15 mouse cellular contexts compared by ENCODE assay signal in genomic region chr1:113823493-113823892, GRCm38 (mm10).
A peak's percentile ranks its signal among the peaks of the same experiment; 100 is the strongest.
DNase-seq lines count a peak whose midpoint lies in the region; ATAC-seq and TF ChIP-seq lines count a peak whose summit lies in the region.
"Had no signal": no experiment of that assay in that cellular context is flagged by ENCODE, and none has a peak within 500 bp of the region (broad histone marks: within the 10 kb centered on the region; RNA-seq: fewer than 3 reads in every experiment).

No protein-coding gene starts in this region.

- peak; percentile 73 for DNase-seq in hindbrain, postnatal 0 days (ENCODE audit: low spot score)
- DNase-seq in hindbrain, embryonic 10.5 days (ENCODE audit: low spot score): no peak
- no peak for DNase-seq in midbrain, embryonic 11.5 days (ENCODE audit: low spot score, missing footprints)
- peak; percentile 70 for DNase-seq in midbrain, postnatal 0 days (ENCODE audit: low spot score)
- no peak for DNase-seq in spleen, postnatal 14 days (ENCODE audit: low spot score in 2 of 2)
- DNase-seq: cerebellum, adult 18-20 months; thymus, postnatal 36 days had no signal

- H3K36me3 ChIP-seq in hindbrain, postnatal 0 days (ENCODE audit: insufficient read depth, low read length): no peaks in the 10 kb centered on the region
- H3K36me3 ChIP-seq in hindbrain, embryonic 10.5 days: no peaks in the 10 kb centered on the region
- H3K36me3 ChIP-seq in midbrain, embryonic 13.5 days: no peaks in the 10 kb centered on the region
- no peaks in the 10 kb centered on the region for H3K36me3 ChIP-seq in midbrain, embryonic 11.5 days (ENCODE audit: control insufficient read depth, insufficient read depth, low read length)
- no peaks in the 10 kb centered on the region for H3K36me3 ChIP-seq in forebrain, embryonic 12.5 days (replicated peaks)
- H3K36me3 ChIP-seq in midbrain, postnatal 0 days (ENCODE audit: insufficient read depth, low read length): no peaks in the 10 kb centered on the region
- H3K36me3 ChIP-seq: limb, embryonic 15.5 days; lung, embryonic 15.5 days had no signal

- no peak overlapping the region for H3K27ac ChIP-seq in hindbrain, postnatal 0 days
- no peak overlapping the region for H3K27ac ChIP-seq in hindbrain, embryonic 10.5 days
- H3K27ac ChIP-seq in midbrain, embryonic 13.5 days: no peak overlapping the region
- no peak overlapping the region for H3K27ac ChIP-seq in midbrain, embryonic 11.5 days (ENCODE audit: low read depth, low read length)
- H3K27ac ChIP-seq in forebrain, embryonic 12.5 days: no peak overlapping the region
- H3K27ac ChIP-seq in midbrain, postnatal 0 days (ENCODE audit: low read depth, low read length): no peak overlapping the region
- H3K27ac ChIP-seq: limb, embryonic 15.5 days; lung, embryonic 15.5 days had no signal

- no peak for TF ChIP-seq CTCF in hindbrain, postnatal 0 days (IDR thresholded peaks at IDR 0.05; ENCODE audit: low read depth)
- no peak for TF ChIP-seq CTCF in midbrain, postnatal 0 days (IDR thresholded peaks at IDR 0.05)

- ATAC-seq in hindbrain, postnatal 0 days: peak; percentile 63
- ATAC-seq in midbrain, embryonic 13.5 days: peak; percentile 83
- no peak for ATAC-seq in midbrain, embryonic 11.5 days (ENCODE audit: low FRiP score)
- peak; percentile 61; the same call in 1 of the 2 replicates for ATAC-seq in forebrain, embryonic 12.5 days (ENCODE audit: low FRiP score)
- ATAC-seq in midbrain, postnatal 0 days (ENCODE audit: low FRiP score): no peak
- ATAC-seq in CD4-positive, CD25-positive, alpha-beta regulatory T cell, adult 4 months: no peak
- ATAC-seq: hindbrain, embryonic 16.5 days had no signal

- no peak overlapping the region for H3K4me2 ChIP-seq in hindbrain, postnatal 0 days (ENCODE audit: low read depth, low read length)
- H3K4me2 ChIP-seq in midbrain, embryonic 13.5 days (replicated peaks): no peak overlapping the region
- H3K4me2 ChIP-seq in midbrain, embryonic 11.5 days: no peak overlapping the region
- no peak overlapping the region for H3K4me2 ChIP-seq in forebrain, embryonic 12.5 days
- no peak overlapping the region for H3K4me2 ChIP-seq in midbrain, postnatal 0 days (ENCODE audit: low read depth, low read length, poor library complexity, severe bottlenecking)
- H3K4me2 ChIP-seq: limb, embryonic 15.5 days; lung, embryonic 15.5 days had no signal

- no peaks in the 10 kb centered on the region for H3K4me1 ChIP-seq in hindbrain, postnatal 0 days (ENCODE audit: insufficient read depth, low read length)
- H3K4me1 ChIP-seq in hindbrain, embryonic 10.5 days (replicated peaks): no peaks in the 10 kb centered on the region
- no peaks in the 10 kb centered on the region for H3K4me1 ChIP-seq in midbrain, embryonic 13.5 days (replicated peaks)
- H3K4me1 ChIP-seq in midbrain, embryonic 11.5 days (ENCODE audit: control insufficient read depth, insufficient read depth, low read length): no peaks in the 10 kb centered on the region
- no peaks in the 10 kb centered on the region for H3K4me1 ChIP-seq in forebrain, embryonic 12.5 days
- no peaks in the 10 kb centered on the region for H3K4me1 ChIP-seq in midbrain, postnatal 0 days (ENCODE audit: insufficient read depth, low read length)
- H3K4me1 ChIP-seq: limb, embryonic 15.5 days; lung, embryonic 15.5 days; megakaryocyte, embryonic 14.5 days had no signal

- no peaks in the 10 kb centered on the region for H3K9me3 ChIP-seq in hindbrain, postnatal 0 days (ENCODE audit: low read length)
- H3K9me3 ChIP-seq in hindbrain, embryonic 10.5 days: no peaks in the 10 kb centered on the region
- H3K9me3 ChIP-seq in midbrain, embryonic 13.5 days: no peaks in the 10 kb centered on the region
- H3K9me3 ChIP-seq in midbrain, embryonic 11.5 days (ENCODE audit: control insufficient read depth, low read length): no peaks in the 10 kb centered on the region
- no peaks in the 10 kb centered on the region for H3K9me3 ChIP-seq in forebrain, embryonic 12.5 days
- no peaks in the 10 kb centered on the region for H3K9me3 ChIP-seq in midbrain, postnatal 0 days (ENCODE audit: low read length)
- H3K9me3 ChIP-seq: limb, embryonic 15.5 days; lung, embryonic 15.5 days had no signal

- H3K9ac ChIP-seq in hindbrain, postnatal 0 days (replicated peaks; ENCODE audit: low read length): no peak overlapping the region
- no peak overlapping the region for H3K9ac ChIP-seq in midbrain, embryonic 13.5 days (replicated peaks)
- no peak overlapping the region for H3K9ac ChIP-seq in midbrain, embryonic 11.5 days (ENCODE audit: low read length)
- no peak overlapping the region for H3K9ac ChIP-seq in forebrain, embryonic 12.5 days
- no peak overlapping the region for H3K9ac ChIP-seq in midbrain, postnatal 0 days (replicated peaks; ENCODE audit: low read length, poor library complexity, severe bottlenecking)
- H3K9ac ChIP-seq: limb, embryonic 15.5 days; lung, embryonic 15.5 days had no signal

- no peak overlapping the region for H3K4me3 ChIP-seq in hindbrain, postnatal 0 days (ENCODE audit: low read length)
- H3K4me3 ChIP-seq in hindbrain, embryonic 10.5 days: no peak overlapping the region
- no peak overlapping the region for H3K4me3 ChIP-seq in midbrain, embryonic 13.5 days (replicated peaks)
- H3K4me3 ChIP-seq in midbrain, embryonic 11.5 days (ENCODE audit: low read depth, low read length): no peak overlapping the region
- H3K4me3 ChIP-seq in forebrain, embryonic 12.5 days (replicated peaks): no peak overlapping the region
- H3K4me3 ChIP-seq in midbrain, postnatal 0 days (ENCODE audit: low read depth, low read length): no peak overlapping the region
- H3K4me3 ChIP-seq: limb, embryonic 15.5 days; lung, embryonic 15.5 days; megakaryocyte, embryonic 14.5 days had no signal

- no peaks in the 10 kb centered on the region for H3K27me3 ChIP-seq in hindbrain, postnatal 0 days (ENCODE audit: insufficient read depth, low read length)
- H3K27me3 ChIP-seq in hindbrain, embryonic 10.5 days (ENCODE audit: insufficient read depth, poor library complexity, severe bottlenecking): no peaks in the 10 kb centered on the region
- no peaks in the 10 kb centered on the region for H3K27me3 ChIP-seq in midbrain, embryonic 13.5 days
- H3K27me3 ChIP-seq in midbrain, embryonic 11.5 days (ENCODE audit: control insufficient read depth, insufficient read depth, low read length): no peaks in the 10 kb centered on the region
- no peaks in the 10 kb centered on the region for H3K27me3 ChIP-seq in forebrain, embryonic 12.5 days
- no peaks in the 10 kb centered on the region for H3K27me3 ChIP-seq in midbrain, postnatal 0 days (ENCODE audit: insufficient read depth, low read length)
- H3K27me3 ChIP-seq: CH12.LX; limb, embryonic 15.5 days; lung, embryonic 15.5 days; megakaryocyte, embryonic 14.5 days had no signal

Comparison
In these comparisons a context has a peak if more than half of its experiments do, and no peak if none do; other contexts are left out.
1. ATAC-seq: peak in hindbrain, postnatal 0 days (single experiment), midbrain, embryonic 13.5 days (single experiment) and forebrain, embryonic 12.5 days (single experiment); none in midbrain, embryonic 11.5 days (single experiment), midbrain, postnatal 0 days (single experiment) and CD4-positive, CD25-positive, alpha-beta regulatory T cell, adult 4 months (single experiment).
2. DNase-seq: peak in hindbrain, postnatal 0 days (single experiment) and midbrain, postnatal 0 days (single experiment); none in hindbrain, embryonic 10.5 days (single experiment), midbrain, embryonic 11.5 days (single experiment) and spleen, postnatal 14 days (0 of 2).